Mouse (Mus musculus) embryonic stem cell, embryonic (primary cell): ENCODE data around the gene Dcaf8.

Experiments used
- CTCF ChIA-PET, 4 experiments: fragments of 300-600 bp in 2 of 4; fragments of 350-600 bp in 2 of 4; sonication (Branson Sonifier 250); formaldehyde crosslinking; loops; one replicate each; lab custom pipeline; 2022; ENCODE audit warnings: inconsistent platforms in 2 of 4; lab: Charles Lee
- POLR2A ChIA-PET, 4 experiments: fragments of 300-600 bp in 2 of 4; fragments of 350-600 bp in 2 of 4; sonication (Branson Sonifier 250); formaldehyde crosslinking; loops; one replicate each; lab custom pipeline; 2022; ENCODE audit warnings: antibody characterized with exemption in 4 of 4, inconsistent platforms in 1 of 4; lab: Charles Lee

Gene Dcaf8

DNA sequence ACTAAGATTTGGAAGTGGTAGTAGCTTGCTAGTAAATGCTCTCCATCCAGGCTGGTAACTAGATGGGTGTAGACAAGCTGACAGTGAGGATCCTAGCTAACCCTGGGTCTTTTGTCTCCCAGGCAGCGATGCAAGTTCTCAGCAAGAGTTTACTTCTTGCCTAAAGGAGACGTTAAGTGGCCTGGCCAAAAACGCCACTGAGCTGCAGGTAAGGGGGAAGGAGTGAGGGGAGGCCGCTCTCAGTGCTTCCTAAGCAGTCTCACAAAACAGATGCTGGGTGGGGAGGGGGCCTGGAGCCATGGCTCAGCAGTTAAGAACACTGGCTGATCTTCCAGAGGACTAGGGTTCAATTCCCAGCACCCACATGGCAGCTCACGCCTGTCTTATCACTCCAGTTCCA, 18.1 kb upstream of the Dcaf8 start:
- POLR2A ChIA-PET: interaction anchor here in 3 of 4 experiments (0.8 to 4.5 kb wide), 17 partner anchors 8 to 182 kb away, joined by 3 to 34 read pairs (median 5); partner anchors contain the start of genes Dcaf8 (in 3 of the 3), Copa (in 1 of the 3) and Ncstn (in 1 of the 3)

DNA sequence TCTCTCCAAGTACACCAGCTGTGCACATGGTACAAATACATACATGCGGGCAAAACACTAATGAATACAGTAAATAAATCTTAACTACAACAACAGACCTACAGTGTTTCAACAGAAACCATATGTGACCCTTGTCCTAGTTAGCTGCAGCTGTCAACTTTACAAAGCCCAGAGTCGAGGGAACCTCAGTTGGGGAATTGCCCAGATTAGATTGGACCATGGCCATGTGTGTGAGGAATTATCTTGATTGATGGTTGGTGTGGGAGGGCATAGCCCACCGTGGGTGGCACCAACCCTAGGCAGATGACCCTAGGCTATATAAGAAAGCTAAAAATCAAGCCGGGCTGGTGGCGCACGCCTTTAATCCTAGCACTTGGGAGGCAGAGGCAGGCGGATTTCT, 15.6 kb upstream of the Dcaf8 start:
- ChIA-PET POLR2A (interaction anchor here in 2 of 4 experiments (0.6 to 4.5 kb wide), 6 partner anchors 13 to 181 kb away, joined by 3 to 34 read pairs (median 3); partner anchors contain the start of genes Dcaf8 (in 2 of the 2), Copa (in 1 of the 2) and Ncstn (in 1 of the 2)), CTCF (interaction anchor here in 2 of 4 experiments (1.1 to 1.5 kb wide), 2 partner anchors 13 kb away, joined by 3 to 5 read pairs; no protein-coding TSS in a partner anchor)

More for the DNA sequence above, 18.1 kb upstream of the Dcaf8 start:
- CTCF ChIA-PET: interaction anchor here (0.5 to 2.7 kb wide), 22 partner anchors 8 to 195 kb away, joined by 3 to 21 read pairs (median 4); partner anchors contain the start of genes Dcaf8 (in 1 of the 4) and Ncstn (in 1 of the 4)

DNA sequence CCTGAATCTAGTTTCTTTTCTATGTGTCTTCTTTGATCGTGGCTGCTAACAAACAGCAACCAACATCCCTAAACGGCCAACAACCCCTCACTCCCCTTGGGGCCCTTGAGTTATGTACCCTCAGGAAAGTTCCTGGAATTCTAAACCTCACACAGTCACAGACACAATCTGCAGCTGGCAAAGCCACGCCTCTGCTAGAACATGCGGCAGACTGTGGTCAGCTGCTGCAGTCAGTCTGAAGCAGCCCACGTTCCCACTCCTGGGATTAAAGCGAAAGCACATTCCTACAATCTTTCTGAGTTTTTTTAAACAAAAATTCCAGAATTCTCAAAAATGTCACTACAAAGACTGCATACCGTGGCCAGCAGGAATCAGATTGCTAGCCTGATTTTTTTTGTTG, 14.3 kb upstream of the Dcaf8 start:
- CTCF ChIA-PET: interaction anchor here in 1 of 4 experiments (1.0 to 1.6 kb wide), 2 partner anchors 14 to 231 kb away, joined by 3 to 4 read pairs; no protein-coding TSS in a partner anchor
- POLR2A ChIA-PET: interaction anchor here in 2 of 4 experiments (0.6 to 3.7 kb wide), 3 partner anchors 14 to 51 kb away, joined by 3 to 13 read pairs (median 4); partner anchors contain the start of genes Copa (in 1 of the 2), Dcaf8 (in 1 of the 2) and Ncstn (in 1 of the 2)

DNA sequence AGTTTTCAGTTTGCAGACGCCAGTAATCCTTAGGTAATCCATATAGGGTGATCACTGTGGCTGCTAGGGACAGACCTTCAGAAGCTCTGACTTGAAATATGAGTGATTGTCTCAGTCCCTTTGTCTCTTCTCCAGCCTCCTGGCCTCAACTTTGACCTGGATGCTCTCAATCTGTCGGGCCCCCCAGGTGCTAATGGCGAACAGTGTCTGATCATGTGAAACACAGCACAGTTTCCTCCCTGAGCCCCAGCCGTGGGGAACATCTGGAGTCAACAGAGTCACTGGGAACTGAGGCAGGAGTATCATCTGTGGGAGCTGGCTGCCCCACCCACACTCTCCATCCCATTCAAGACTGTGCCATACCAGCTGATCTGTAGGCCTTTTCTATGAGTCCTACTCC, 13.8 kb upstream of the Dcaf8 start:
- ChIA-PET POLR2A (interaction anchor here in 3 of 4 experiments (1.0 to 3.7 kb wide), 3 partner anchors 9 to 15 kb away, joined by 3 to 13 read pairs (median 4); partner anchors contain the start of gene Dcaf8 (in 1 of the 3)), CTCF (interaction anchor here in 1 of 4 experiments (1.0 to 1.6 kb wide), 2 partner anchors 15 to 231 kb away, joined by 3 to 4 read pairs; no protein-coding TSS in a partner anchor)

DNA sequence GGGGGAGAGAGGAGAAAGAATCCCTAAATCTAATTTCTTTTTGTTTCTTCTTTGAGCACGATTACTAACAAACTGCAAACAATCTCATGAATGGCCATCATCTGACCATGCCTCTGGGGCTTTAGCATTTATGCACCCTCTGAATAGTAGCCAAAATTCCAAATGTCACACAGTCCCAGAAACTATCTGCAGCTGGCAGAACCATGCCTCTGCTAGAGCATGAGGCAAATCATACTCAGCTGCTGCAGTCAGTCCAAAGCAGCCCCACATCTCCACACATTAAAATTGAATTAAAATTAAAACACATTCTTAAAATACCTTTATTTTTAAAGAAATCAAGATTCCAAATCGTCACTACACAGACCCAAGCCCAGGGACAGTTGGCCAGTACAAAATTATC, 7.7 kb upstream of the Dcaf8 start:
- POLR2A ChIA-PET: interaction anchor here (0.5 to 2.1 kb wide), 13 partner anchors 8 to 638 kb away, joined by 3 to 10 read pairs (median 3); partner anchors contain the start of genes Pex19 (in 3 of the 4) and Dcaf8 (in 2 of the 4)
- CTCF ChIA-PET: interaction anchor here in 1 of 4 experiments (0.6 to 0.7 kb wide), 2 partner anchors 11 to 159 kb away, joined by 3 read pairs; no protein-coding TSS in a partner anchor

DNA sequence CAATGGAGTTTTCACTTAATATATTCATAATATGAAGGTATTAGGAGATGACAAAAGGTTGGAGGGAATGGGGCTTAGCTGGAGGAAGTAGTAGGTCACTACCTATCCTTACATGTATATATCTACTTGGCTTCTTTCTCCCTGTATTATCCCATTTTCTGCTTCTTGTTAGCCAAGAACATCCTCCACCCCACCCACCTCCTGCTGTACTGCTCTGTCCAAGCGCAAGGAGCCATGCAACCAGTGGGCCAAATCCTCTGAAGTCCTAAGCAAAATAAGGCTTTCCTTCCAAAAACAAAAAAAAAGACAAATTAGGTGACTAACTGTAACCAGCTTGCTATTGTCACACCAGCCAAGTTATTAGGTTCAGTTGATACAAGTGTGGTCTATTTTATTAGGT, 7.1 kb upstream of the Dcaf8 start:
- CTCF ChIA-PET: interaction anchor here in 1 of 4 experiments (0.7 kb wide), 1 partner anchor 12 kb away, joined by 3 read pairs; no protein-coding TSS in a partner anchor

DNA sequence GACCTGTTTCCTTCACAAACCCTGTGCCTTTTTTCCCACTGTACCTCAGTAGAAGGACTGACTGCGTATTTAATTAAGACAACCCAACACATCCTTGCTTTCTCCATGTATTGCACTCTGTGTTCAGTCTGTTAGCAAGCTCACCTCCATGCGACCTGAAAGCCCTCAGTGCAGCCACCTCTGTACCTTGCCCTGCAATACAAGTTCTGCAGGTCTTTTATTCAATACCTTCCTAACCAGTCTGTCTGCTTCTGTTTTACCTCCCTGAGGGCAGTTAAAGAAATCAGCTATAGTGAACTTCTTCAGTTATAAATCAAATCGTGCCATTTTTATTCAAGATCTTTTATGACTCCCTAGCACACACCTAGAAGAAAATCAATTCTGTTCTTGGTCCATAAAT, 6.4 kb upstream of the Dcaf8 start:
- CTCF ChIA-PET: no interaction called here
- POLR2A ChIA-PET: interaction anchor here in 1 of 4 experiments (1.4 to 2.6 kb wide), 2 partner anchors 12 to 24 kb away, joined by 3 to 8 read pairs; no protein-coding TSS in a partner anchor

More for the DNA sequence above, 7.1 kb upstream of the Dcaf8 start:
- POLR2A ChIA-PET: interaction anchor here in 2 of 4 experiments (0.5 to 2.1 kb wide), 6 partner anchors 11 to 638 kb away, joined by 3 to 10 read pairs (median 4); partner anchors contain the start of gene Pex19 (in 1 of the 2)

DNA sequence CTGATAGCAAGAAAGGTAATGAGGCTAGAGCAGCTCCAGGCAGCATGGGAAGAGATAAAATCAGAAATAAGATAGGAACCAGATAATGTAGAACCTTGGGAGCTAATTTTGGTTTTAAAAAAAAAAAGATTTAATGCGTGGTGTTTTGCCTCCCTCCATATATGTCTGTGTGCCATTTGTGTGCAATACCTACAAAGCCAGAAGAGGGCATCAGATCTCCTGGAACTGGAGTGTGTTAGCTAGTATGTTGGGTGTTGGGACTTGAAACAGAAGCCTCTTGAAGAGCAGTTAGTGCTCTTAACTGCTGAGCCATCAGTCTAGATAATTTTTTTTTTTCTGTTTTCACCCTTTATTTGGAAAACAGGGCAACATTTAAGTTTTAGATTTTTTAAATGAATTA, 4.3 kb upstream of the Dcaf8 start:
- ChIA-PET CTCF (interaction anchor here (0.6 to 1.7 kb wide), 27 partner anchors 12 to 222 kb away, joined by 3 to 8 read pairs (median 4); no protein-coding TSS in a partner anchor), POLR2A (interaction anchor here in 3 of 4 experiments (0.6 to 2.6 kb wide), 17 partner anchors 9 to 204 kb away, joined by 3 to 8 read pairs (median 4); partner anchors contain the start of genes Copa (in 2 of the 3), Ncstn (in 2 of the 3) and Pea15a (in 1 of the 3))

DNA sequence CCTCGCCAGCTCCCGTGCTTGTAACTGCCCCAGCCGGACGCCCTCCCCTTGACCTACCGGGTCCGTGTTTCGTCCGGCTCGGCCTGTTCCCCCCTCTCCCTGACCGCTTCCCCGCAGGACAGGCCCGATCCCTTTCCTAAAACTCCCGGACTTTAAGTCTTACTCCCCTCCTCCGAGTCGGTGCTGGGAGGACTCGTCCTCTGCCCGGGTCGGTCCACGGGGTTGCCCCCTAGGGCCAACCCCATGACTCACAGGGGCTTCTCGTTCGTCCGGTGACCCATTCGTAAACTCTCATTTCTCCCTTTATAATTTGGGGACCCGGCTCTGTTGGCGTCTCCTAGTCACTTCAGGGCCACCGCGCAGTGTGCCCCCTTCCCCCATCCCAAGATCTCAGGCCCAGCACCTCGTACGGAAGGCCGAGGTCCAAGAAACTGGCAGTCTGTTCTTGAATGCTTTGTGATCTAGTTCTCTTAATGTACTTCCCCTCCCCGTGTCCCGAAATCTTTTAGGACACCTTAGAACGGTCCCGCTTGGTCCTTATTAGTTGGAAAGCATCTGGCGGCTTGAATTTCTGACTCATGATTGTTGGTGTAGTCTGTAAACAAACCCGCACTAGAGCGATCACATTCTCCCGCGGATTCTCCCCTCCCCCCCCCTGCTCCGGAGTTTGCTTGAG, 533 bp downstream of the Dcaf8 start:
- ChIA-PET CTCF (interaction anchor here in 3 of 4 experiments (0.6 to 1.3 kb wide), 9 partner anchors 14 to 228 kb away, joined by 3 to 7 read pairs (median 4); partner anchors contain the start of genes Pea15a (in 1 of the 3), Pex19 (in 1 of the 3) and Pigm (in 1 of the 3)), POLR2A (interaction anchor here (0.5 to 4.0 kb wide), 83 partner anchors 8 to 646 kb away, joined by 3 to 34 read pairs (median 4); partner anchors contain the start of genes Copa (in 3 of the 4), Ncstn (in 3 of the 4), Pex19 (in 3 of the 4) and Pea15a (in 2 of the 4))

DNA sequence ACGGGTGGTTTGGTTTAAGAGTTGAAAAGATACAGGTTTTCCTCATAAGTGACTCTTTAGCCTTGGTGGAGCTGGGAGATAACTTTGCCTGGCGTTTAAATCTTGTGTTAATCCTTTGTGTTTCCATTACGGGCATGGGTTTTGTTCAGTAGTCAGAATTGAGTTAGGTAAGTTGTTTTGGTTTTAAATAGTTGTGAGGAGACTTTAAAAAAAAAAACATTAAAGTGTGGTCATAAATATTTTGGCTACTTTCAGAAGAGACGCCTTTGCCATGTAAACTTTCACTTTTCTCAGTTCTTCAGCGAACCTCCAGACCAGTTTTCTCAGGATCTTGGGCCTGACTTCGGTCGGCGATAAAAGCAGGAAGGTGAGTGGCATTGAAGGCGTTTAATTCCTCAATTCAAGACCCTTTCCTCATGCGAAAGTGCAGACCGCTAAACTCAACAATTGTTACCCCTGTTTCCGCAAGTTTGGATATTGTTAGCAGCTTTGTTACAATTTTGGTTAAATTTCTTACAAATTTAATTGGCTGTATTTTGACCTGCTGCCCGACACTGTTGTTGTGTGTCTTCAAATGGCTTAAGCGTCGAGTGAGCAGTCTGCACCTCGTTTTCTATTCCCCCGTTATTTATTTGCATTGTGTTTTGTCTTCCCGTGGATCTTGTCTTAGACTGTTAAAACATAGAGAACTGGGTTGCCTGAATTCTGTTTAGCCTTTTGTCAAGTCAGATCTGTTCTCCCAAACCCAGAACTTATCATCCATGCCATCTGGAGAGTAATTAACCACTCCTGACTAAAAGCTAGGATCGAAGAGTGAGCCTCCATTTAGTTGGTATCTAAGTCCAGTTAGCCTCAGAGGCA, 1.3 kb downstream of the Dcaf8 start:
- POLR2A ChIA-PET: interaction anchor here in 2 of 4 experiments (0.6 to 2.7 kb wide), 16 partner anchors 9 to 246 kb away, joined by 3 to 17 read pairs (median 4); partner anchors contain the start of genes Pex19 (in 2 of the 2), Copa (in 1 of the 2), Ncstn (in 1 of the 2) and Pea15a (in 1 of the 2)
- CTCF ChIA-PET: interaction anchor here in 2 of 4 experiments (0.6 to 1.2 kb wide), 3 partner anchors 74 to 222 kb away, joined by 3 to 4 read pairs (median 3); no protein-coding TSS in a partner anchor

DNA sequence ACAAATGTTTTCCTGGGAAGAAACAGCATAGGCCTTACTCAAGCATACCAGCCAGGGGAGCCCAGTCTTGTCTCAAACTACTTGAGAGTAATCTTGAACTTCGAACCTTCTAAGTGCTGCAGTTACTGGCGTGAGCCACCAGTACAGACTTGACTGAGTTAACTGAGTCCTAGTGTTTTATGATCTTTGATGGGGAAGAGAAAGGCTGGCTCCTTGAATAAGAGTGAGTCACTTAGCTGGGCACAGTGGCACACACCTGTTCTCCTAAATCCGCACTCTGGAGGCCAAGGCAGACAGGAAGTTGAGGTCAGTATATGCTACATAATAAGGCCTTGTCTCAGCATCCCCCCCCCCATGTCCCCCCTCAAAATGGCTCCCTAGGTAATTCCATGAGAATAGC, 6.7 kb downstream of the Dcaf8 start:
- CTCF ChIA-PET: interaction anchor here in 2 of 4 experiments (0.6 to 1.2 kb wide), 2 partner anchors 35 to 108 kb away, joined by 3 read pairs; no protein-coding TSS in a partner anchor
- POLR2A ChIA-PET: interaction anchor here in 3 of 4 experiments (0.6 to 3.8 kb wide), 10 partner anchors 7 to 218 kb away, joined by 3 to 23 read pairs (median 4); no protein-coding TSS in a partner anchor

DNA sequence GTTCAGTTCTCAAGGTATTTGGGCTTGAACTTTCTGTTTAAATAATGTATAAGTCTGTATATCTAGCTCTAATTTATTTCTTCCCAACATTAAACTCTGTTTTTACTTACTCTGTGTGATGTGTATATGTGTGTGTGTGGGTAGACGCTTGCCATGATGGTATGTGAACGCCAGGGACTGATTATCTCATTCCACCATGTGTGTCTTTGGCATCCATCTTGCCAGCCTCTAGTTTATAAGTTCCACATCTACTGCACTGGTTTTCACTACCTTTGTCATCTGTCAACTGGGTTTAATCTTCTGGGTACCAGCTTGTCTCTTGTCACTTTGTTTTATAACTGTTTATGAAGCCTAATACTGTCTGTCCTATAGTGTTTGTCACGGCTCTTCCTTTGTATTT, 7.6 kb downstream of the Dcaf8 start:
- CTCF ChIA-PET: interaction anchor here in 2 of 4 experiments (0.6 to 1.2 kb wide), 2 partner anchors 36 to 1201 kb away, joined by 3 read pairs; no protein-coding TSS in a partner anchor
- POLR2A ChIA-PET: interaction anchor here in 1 of 4 experiments (0.7 to 3.8 kb wide), 10 partner anchors 8 to 51 kb away, joined by 3 to 23 read pairs (median 4); partner anchors contain the start of genes Dcaf8 and Pea15a

DNA sequence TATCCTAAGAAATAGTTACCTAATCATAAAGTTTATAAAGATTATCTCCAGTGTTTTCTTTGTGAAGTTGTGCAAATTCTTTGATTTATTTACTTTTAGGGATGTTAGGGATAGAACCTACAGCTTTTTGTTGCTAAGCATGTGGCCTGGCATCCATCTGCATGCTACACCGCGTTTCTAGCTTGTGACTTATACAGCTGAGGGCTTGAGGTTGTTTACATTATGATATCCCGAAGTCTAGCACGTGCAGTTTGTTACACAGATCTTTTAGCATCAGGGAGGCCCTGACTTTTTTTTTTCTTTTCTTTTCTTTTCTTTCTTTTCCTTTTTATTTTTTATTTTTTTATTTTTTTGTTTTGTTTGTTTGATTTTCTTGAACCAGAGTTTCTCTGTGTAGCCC, 12.1 kb downstream of the Dcaf8 start:
- POLR2A ChIA-PET: interaction anchor here in 3 of 4 experiments (0.5 to 2.3 kb wide), 7 partner anchors 12 to 58 kb away, joined by 3 to 9 read pairs (median 3); partner anchors contain the start of genes Dcaf8 (in 3 of the 3) and Pea15a (in 1 of the 3)

DNA sequence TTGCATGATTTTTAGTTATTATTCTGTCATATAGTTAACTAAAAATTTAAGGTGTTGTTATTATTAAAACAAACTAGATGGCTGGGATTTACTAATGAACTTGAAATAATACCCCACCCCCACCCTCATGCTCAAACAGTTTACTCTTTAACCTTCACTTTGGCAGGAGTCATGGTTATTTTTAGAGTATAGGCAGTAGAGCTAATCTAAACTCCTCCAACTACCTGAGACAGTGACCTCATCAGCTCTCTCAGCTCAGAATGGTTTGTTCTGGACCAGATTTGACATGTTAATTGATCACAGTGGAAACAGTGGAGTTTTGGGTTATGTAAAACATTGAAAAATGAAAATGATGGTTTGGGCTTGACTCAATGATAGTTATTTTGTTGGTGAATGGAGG, 12.6 kb downstream of the Dcaf8 start:
- CTCF ChIA-PET: interaction anchor here in 2 of 4 experiments (0.6 to 0.9 kb wide), 2 partner anchors 8 to 129 kb away, joined by 3 to 4 read pairs; no protein-coding TSS in a partner anchor
- POLR2A ChIA-PET: interaction anchor here in 3 of 4 experiments (0.6 to 2.7 kb wide), 10 partner anchors 11 to 321 kb away, joined by 3 to 13 read pairs (median 6); partner anchors contain the start of gene Dcaf8 (in 3 of the 3)

More for the DNA sequence above, 12.1 kb downstream of the Dcaf8 start:
- CTCF ChIA-PET: interaction anchor here in 1 of 4 experiments (0.6 kb wide), 1 partner anchor 9 kb away, joined by 4 read pairs; no protein-coding TSS in a partner anchor

DNA sequence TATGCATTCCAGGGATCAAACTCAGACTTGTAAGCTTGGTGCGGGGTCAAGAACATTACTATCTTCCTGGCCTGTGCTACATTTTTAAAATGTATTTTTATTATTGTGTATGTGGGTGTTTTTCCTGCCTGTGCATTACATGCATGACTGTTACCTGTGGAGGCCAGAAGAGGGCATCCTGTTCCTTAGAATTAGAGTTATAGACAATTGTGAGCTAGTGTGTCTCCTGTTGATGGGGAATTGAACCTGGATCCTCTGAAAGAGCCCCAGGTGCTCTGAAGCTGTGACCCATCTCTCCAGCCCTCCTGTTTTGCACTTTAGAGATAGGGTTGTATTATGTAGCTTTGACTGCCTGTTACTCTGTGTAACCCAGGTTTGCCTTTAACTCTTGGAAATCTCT, 14.1 kb downstream of the Dcaf8 start:
- CTCF ChIA-PET: interaction anchor here (0.5 to 2.0 kb wide), 26 partner anchors 9 to 1025 kb away, joined by 3 to 16 read pairs (median 4); partner anchors contain the start of genes Casq1 (in 1 of the 4), Dcaf8 (in 1 of the 4) and Pea15a (in 1 of the 4)
- POLR2A ChIA-PET: interaction anchor here in 2 of 4 experiments (0.5 to 2.7 kb wide), 21 partner anchors 8 to 233 kb away, joined by 3 to 13 read pairs (median 4); partner anchors contain the start of genes Dcaf8 (in 2 of the 2) and Ncstn (in 1 of the 2)
